Mouse (Mus musculus) adrenal gland, postnatal 0 days (tissue): ENCODE data around the gene Ovol1. TPM values are rescaled to one million over a fixed set of nuclear protein-coding genes. Genes with fewer than 3 reads are reported as not detected.

Source experiments
- polyA plus RNA-seq: library from polyadenylated mRNA; unstranded; fragments of >200 nt; fragmentation: Nextera tagmentation; extraction: Ambion mirVana; gene quantifications from 2 replicates; pipeline ENCODE4 v1.2.1, GENCODE M21; 2015

The Ovol1 gene
- polyA plus RNA-seq = 0.36 and 0.41 TPM in 2 replicates

GRCm38 (mm10) chr19:5560457-5561041 is at the start of gene Ovol1:
Gene Ovol1 (minus strand): TSS chr19:5560646.

DNA sequence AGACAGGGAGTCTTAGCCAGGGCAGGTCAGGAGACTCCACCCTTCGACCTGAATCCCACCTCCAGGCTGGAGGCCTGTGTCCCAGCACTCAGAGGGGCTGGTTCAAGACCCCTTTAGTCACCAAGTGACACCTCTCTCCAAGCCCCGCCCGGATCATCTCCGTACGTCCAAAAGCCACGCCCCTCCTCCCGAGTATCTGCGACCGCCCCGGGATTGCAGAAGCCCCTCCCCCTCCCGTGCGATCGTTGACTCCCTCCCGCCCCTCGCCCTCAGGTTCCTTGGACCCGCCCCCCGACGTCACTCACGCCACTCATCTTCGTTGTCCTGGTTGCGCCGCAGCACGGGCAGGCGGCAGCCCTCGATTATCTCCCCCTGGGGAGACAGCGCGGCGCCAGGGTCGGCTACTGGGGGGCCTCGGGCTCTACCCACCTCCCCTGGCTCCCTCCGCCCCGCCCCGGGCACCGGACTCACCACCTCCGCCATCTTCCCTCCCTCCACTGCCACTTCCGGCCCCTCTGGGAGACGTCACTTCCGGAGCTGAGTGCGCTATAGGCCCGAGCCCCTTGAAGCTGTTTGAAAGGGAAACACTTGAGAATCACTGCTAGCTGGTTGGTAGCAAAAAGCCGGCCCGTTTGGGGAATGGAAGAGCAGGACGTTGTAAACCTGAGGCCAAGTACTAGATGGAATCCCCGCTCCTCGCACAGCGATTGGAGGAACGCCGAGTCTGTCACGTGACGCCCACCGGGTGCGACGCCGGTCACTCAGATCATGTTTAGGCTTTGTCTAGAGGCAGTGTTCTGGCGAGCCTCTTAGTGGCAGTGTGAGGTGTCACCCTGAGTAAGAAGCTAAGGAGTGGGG is 49.3 kb upstream of the Ovol1 start, which contains the start of gene Kat5:
Gene Kat5, minus strand, starts transcription at position 691 of the 858 bp plus-strand sequence.

GRCm38 (mm10) chr19:5601752-5602541 is 41.5 kb upstream of the Ovol1 start, which contains the start of gene Rnaseh2c:
Gene Rnaseh2c (plus strand): TSS chr19:5601873.

GRCm38 (mm10) chr19:5567534-5568469 is 7.4 kb upstream of the Ovol1 start, which contains the start of gene Ap5b1:
Gene Ap5b1 (plus strand): TSS chr19:5568025.

DNA sequence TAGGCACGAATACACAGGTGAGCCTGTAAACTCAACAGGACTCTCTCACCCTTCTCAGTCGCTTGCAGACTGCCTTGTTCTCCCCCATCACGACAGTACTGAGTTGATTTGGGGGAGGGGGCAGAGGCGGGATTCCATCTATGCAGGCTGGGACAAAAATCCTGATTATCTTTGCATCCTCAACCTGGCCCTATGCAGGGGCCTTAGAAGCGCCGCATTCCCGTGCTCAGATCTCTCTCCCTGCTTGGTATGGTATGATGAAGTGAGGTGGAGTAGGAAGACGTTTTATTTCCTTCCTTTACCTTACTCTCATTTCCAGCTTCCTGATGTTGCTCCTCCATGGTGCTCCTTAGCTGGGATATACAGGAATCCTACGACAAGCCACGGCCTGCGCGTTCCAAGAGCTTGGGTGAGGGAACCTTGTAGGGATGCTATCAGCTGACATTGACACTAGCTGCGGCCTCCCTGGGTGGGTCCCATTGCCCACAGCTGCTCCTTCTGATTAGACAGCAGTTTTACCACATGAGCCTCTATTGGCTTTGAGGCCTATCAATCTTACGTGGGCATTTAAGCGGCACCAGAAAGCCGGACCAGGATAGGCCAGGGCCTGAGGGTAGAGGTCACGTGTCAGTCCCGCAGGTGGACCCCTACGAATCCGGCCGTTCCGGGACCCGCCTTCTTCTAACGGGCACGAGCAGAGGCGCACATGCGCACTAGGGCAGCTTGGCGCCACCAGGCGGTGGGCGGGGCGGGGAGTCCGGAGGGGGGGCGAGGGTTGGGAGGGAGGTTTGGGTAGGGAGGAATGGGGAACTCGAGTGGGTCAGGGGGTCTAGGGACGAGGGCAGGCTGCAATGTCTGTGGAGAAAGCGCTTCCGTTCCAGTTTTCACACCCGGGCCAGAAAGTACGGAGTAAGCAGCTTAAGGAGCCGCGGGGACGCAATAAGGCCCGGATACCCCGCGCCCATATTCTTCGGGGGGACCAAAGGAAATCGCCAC is 50.1 kb downstream of the Ovol1 start, which contains the start of gene Snx32:
Gene Snx32, minus strand, starts transcription at position 508 of the 996 bp plus-strand sequence.

GRCm38 (mm10) chr19:5503687-5504086 is 56.8 kb downstream of the Ovol1 start, which contains the start of gene 1700020D05Rik:
Gene 1700020D05Rik (minus strand): TSS chr19:5503787.

Other genes starting within 250 kb of the Ovol1 start
- gene Catsper1, start 224.9 kb downstream of the Ovol1 start, polyA plus RNA-seq = not detected in 2 replicates
- gene Cst6, start 211.1 kb downstream of the Ovol1 start, polyA plus RNA-seq = 3.2 and 5.0 TPM in 2 replicates
- gene Eif1ad, start 193.9 kb downstream of the Ovol1 start, polyA plus RNA-seq = 23.8 and 31.0 TPM in 2 replicates
- 194 and 261 TPM in 2 replicates for gene Banf1, start 193.5 kb downstream of the Ovol1 start, polyA plus RNA-seq
- 36.8 and 43.5 TPM in 2 replicates for gene Sart1, start 171.9 kb downstream of the Ovol1 start, polyA plus RNA-seq
- gene Tsga10ip, start 158.1 kb downstream of the Ovol1 start, polyA plus RNA-seq = not detected in 2 replicates
- gene Drap1, start 135.7 kb downstream of the Ovol1 start, polyA plus RNA-seq = 284 and 285 TPM in 2 replicates
- gene AI837181, start 135.5 kb downstream of the Ovol1 start, polyA plus RNA-seq = 42.0 and 47.6 TPM in 2 replicates
- not detected in 2 replicates for gene Fosl1, start 113.1 kb downstream of the Ovol1 start, polyA plus RNA-seq
- gene Ccdc85b, start 102.8 kb downstream of the Ovol1 start, polyA plus RNA-seq = 12.7 and 16.2 TPM in 2 replicates
- 92.0 and 126 TPM in 2 replicates for gene Fibp, start 100.0 kb downstream of the Ovol1 start, polyA plus RNA-seq
- gene Ctsw, start 92.1 kb downstream of the Ovol1 start, polyA plus RNA-seq = 0.36 and 1.1 TPM in 2 replicates
- gene Efemp2, start 86.7 kb downstream of the Ovol1 start, polyA plus RNA-seq = 77.3 and 88.0 TPM in 2 replicates
- 18.1 and 22.0 TPM in 2 replicates for gene Mus81, start 72.2 kb downstream of the Ovol1 start, polyA plus RNA-seq
- 1,277 and 1,424 TPM in 2 replicates for gene Cfl1, start 70.2 kb downstream of the Ovol1 start, polyA plus RNA-seq
- gene 1700020D05Rik, start 56.9 kb downstream of the Ovol1 start, polyA plus RNA-seq = not detected in 2 replicates
- 14.4 and 16.0 TPM in 2 replicates for gene Snx32, start 50.1 kb downstream of the Ovol1 start, polyA plus RNA-seq
- 1.0 and 4.3 TPM in 2 replicates for gene Ap5b1, start 7.4 kb upstream of the Ovol1 start, polyA plus RNA-seq
- gene Rnaseh2c, start 41.2 kb upstream of the Ovol1 start, polyA plus RNA-seq = 189 and 232 TPM in 2 replicates
- gene Kat5, start 49.6 kb upstream of the Ovol1 start, polyA plus RNA-seq = 42.7 and 55.8 TPM in 2 replicates
- gene Rela, start 76.8 kb upstream of the Ovol1 start, polyA plus RNA-seq = 32.7 and 55.1 TPM in 2 replicates
- gene Sipa1, start 103.1 kb upstream of the Ovol1 start, polyA plus RNA-seq = 23.6 and 38.7 TPM in 2 replicates
- 20.8 and 28.6 TPM in 2 replicates for gene Map3k11, start 128.1 kb upstream of the Ovol1 start, polyA plus RNA-seq
- gene Pcnx3, start 128.3 kb upstream of the Ovol1 start, polyA plus RNA-seq = 8.7 and 15.1 TPM in 2 replicates
- 0.33 and 0.57 TPM in 2 replicates for gene Kcnk7, start 143.7 kb upstream of the Ovol1 start, polyA plus RNA-seq
- 20.3 and 23.5 TPM in 2 replicates for gene Ehbp1l1, start 165.7 kb upstream of the Ovol1 start, polyA plus RNA-seq
- gene Fam89b, start 169.0 kb upstream of the Ovol1 start, polyA plus RNA-seq = 86.7 and 91.8 TPM in 2 replicates
- 50.6 and 57.0 TPM in 2 replicates for gene Ltbp3, start 180.3 kb upstream of the Ovol1 start, polyA plus RNA-seq
- 50.3 and 69.4 TPM in 2 replicates for gene Scyl1, start 210.8 kb upstream of the Ovol1 start, polyA plus RNA-seq